Mouse (Mus musculus) forebrain, embryonic 10.5 days (tissue): ENCODE results near the gene Slc12a7. TPM values are rescaled to one million over a fixed set of nuclear protein-coding genes. Genes with fewer than 3 reads are reported as not detected.
A peak's percentile ranks its signal among the peaks of the same experiment; 100 is the strongest.

Source experiments
- DNase-seq: peaks from one replicate; pipeline ENCODE4 v3.0.0-alpha.2; 2017; ENCODE audit warnings: low spot score; ENCODE audit errors: extremely low spot score
- H3K27ac ChIP-seq: fragments of 300-500 bp; sonication (generic); 2 replicates; pipeline ENCODE4 v1.5.1; 2016; ENCODE audit warnings: mild to moderate bottlenecking
- H3K27me3 ChIP-seq: fragments of 300-500 bp; sonication (generic); 2 replicates; pipeline ENCODE4 v1.6.1; 2016; ENCODE audit warnings: mild to moderate bottlenecking; ENCODE audit not compliant: poor library complexity, severe bottlenecking
- H3K36me3 ChIP-seq: fragments of 300-500 bp; sonication (generic); replicated peaks from 2 replicates; pipeline ENCODE4 v1.6.1; 2016; ENCODE audit warnings: mild to moderate bottlenecking, moderate library complexity
- H3K4me1 ChIP-seq: fragments of 300-500 bp; sonication (generic); 2 replicates; pipeline ENCODE4 v1.6.1; 2016
- H3K4me3 ChIP-seq: fragments of 300-500 bp; sonication (generic); 2 replicates; pipeline ENCODE4 v1.5.1; 2016; ENCODE audit warnings: mild to moderate bottlenecking, moderate library complexity
- H3K9me3 ChIP-seq: fragments of 300-500 bp; sonication (generic); 2 replicates; pipeline ENCODE4 v1.6.1; 2016; ENCODE audit warnings: mild to moderate bottlenecking, moderate library complexity
- WGBS: fragments of 180-500 bp; shearing (Covaris S2); methylation state at CpG from one replicate; pipeline ENCODE4 v1.1.7; 2016; 5-methylcytosine and 5-hydroxymethylcytosine counted together
- polyA plus RNA-seq: library from polyadenylated mRNA; unstranded; fragments of >200 nt; fragmentation: Nextera tagmentation; extraction: Ambion mirVana; gene quantifications from 2 replicates; pipeline ENCODE4 v1.2.1, GENCODE M21; 2016

Slc12a7 gene
- polyA plus RNA-seq = 57.2 and 57.5 TPM in 2 replicates

DNA sequence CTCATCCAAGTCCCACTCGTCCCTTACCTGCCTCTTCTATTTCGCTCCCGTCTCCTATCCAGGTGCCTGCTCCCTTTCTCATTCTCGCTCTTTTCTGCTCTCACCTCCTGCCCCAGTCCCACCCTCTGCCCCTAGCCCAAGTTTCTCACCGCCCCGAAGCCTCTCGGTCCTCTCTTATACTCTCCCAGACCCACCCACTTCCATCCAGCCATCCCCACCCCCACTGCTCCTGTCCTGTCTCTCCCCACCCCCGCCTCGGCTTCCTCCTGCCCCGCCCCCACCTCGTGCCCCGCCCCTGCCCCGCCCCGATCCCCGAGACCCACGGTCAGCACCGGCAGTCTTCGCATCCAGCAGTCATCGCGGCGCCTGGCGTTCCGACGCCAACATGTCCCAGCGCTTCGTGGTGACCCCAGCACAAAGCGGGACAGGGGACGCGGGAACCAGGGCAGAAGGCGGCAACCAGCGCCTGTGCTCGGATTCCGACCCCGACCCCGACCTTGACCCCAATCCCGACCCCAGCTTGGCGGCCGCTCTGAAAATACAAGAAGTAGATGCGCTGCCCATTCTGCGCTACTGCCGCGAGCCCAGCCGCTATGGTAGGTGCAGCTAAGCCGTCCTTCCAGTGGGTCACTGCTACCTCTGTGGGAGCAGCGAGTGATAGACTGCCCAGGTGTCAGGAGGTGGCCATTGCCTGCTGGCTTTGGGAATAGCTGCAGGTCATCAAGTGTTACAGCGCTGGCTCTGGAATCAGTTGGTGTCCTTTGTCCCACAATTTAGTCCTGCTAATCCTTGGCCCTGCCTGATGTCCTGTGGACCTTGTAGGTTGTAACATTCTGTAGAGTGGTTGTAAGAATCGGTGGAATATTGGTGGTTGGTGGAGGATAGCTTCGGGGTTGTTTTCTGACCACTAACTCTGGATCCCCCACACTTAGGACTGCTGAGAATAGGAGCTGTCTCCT lies at the start of gene Slc12a7:
Gene Slc12a7 (plus strand): TSS at position 353 of the 959 bp plus-strand sequence.
- Histone ChIP-seq H3K27ac (peak within 1 kb of the TSS; percentile 65), H3K27me3 (peaks cover 46% of the 10 kb centered on the region), H3K36me3 (no peaks in the 10 kb centered on the region), H3K4me1 (peaks cover 17% of the 10 kb centered on the region), H3K4me3 (peak within 1 kb of the TSS; percentile 59), H3K9me3 (no peaks in the 10 kb centered on the region)
- WGBS = 3% methylated on average over 48 of the region's 48 CpGs
- DNase-seq = peak; percentile 46

DNA sequence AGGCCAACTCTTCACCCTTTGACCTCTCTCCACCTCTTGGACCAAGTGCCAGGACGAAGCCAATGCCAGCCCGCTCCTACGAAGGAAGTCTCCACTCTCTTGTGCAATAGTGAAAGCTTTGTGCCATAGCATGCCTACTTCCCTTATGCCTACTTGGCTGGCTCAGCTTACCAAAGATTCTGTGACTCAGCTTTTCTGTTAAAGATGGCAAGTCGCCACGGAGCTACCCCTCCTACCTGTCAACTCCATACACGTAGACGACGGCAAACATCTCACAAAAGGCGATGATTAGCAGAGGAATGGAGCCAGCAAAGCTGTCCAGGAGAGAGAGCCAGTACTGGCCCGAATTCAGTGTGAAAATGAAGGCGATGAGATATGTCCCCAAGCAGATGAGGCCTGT lies 49.2 kb upstream of the Slc12a7 start:
- Histone ChIP-seq H3K27me3 (no peaks in the 10 kb centered on the region), H3K36me3 (no peaks in the 10 kb centered on the region), H3K27ac (no peak overlapping the region), H3K4me1 (no peaks in the 10 kb centered on the region), H3K9me3 (no peaks in the 10 kb centered on the region), H3K4me3 (no peak overlapping the region)
- WGBS = 91% methylated on average over 11 of the region's 11 CpGs
- DNase-seq = no peak

DNA sequence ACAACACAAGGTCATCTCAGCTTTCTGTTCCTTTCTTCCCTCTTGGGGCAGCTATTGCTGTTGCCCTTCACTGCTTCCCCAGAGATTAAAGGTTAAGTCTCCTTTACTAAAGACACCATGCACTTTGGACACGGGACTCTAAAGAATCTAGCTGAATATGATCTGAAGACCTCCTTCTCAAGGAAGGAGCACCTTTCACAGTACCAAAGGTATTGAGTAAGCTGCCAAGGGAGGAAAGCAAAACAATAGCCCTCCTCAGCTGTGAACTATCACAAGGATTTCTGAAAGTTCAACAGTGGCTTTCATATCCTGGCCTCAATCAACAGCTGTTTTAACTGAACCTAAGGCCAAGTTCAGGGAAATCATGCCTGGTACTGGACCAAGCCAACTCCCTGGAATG lies 48.5 kb upstream of the Slc12a7 start:
- no peak overlapping the region for H3K27ac ChIP-seq
- no peak for DNase-seq
- no peaks in the 10 kb centered on the region for H3K9me3 ChIP-seq
- 95% methylated on average over 1 of the region's 1 CpGs for WGBS
- no peaks in the 10 kb centered on the region for H3K27me3 ChIP-seq
- no peaks in the 10 kb centered on the region for H3K36me3 ChIP-seq
- no peaks in the 10 kb centered on the region for H3K4me1 ChIP-seq
- no peak overlapping the region for H3K4me3 ChIP-seq

DNA sequence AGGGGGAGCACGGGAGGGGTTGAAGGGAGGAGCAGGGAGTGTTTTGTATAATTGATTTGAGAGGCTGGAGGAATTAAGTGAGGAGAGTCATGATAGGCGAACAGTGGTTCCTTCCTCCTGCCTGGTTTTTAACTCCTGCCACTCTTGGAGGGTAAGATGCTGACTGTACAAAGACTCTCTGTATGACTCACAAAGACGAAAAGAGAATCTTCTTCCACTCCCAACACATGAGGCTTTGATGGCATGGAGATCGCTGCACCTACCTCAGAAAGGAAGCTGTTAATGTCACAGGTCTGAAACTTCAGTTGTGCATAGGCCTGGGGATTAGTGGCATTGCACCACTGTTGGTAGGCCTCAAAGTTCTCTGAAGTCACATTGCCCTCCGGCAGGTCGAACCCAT lies 47.4 kb upstream of the Slc12a7 start:
- Histone ChIP-seq H3K4me1 (no peaks in the 10 kb centered on the region), H3K27me3 (no peaks in the 10 kb centered on the region), H3K36me3 (no peaks in the 10 kb centered on the region), H3K27ac (no peak overlapping the region), H3K9me3 (no peaks in the 10 kb centered on the region), H3K4me3 (no peak overlapping the region)
- WGBS = 89% methylated on average over 6 of the region's 6 CpGs
- no peak for DNase-seq

DNA sequence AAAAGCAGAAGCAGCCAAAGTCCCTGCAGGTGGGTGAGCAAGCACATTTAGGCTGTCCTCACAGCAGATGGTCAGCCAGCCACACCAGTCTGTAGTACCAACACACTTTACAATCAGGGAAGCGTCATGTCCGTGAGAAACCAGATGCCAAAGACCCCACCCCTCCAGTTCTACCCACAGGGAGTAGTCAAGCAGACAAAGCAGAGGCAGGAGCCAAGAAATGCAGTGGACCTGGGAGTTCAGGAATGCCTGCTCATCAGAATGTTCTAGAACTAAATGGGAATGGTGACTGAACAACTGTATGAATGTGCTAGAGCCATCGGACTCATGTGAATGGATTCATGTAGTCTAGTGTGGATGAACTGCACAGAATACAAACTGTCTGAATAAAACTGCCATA lies 45.3 kb upstream of the Slc12a7 start:
- DNase-seq = no peak
- H3K4me3 ChIP-seq = no peak overlapping the region
- no peak overlapping the region for H3K27ac ChIP-seq
- WGBS = 82% methylated on average over 3 of the region's 3 CpGs
- H3K36me3 ChIP-seq = no peaks in the 10 kb centered on the region
- H3K27me3 ChIP-seq = no peaks in the 10 kb centered on the region
- H3K4me1 ChIP-seq = 0 out of 2 replicates have a peak, but pooled peaks cover 3% of the 10 kb centered on the region
- H3K9me3 ChIP-seq = no peaks in the 10 kb centered on the region

DNA sequence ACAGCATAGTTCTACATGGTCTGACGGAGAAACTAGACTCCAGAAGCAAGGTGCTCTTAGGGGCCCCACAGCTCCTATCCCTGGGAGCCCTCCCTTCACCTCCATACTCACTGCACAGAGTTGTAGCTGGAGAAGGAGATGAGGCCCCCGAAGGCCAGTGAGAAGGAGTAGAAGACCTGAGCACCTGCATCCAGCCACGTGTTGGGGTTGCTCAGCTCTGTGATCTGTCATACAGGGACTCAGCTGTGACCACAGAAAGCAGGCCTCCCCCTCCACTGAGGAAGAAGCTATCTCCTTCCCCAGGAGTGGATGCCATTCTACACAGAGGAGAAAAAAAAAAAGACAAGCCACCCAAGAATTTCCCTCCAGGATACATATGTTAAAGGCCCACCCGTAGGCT lies 44.0 kb upstream of the Slc12a7 start:
- Histone ChIP-seq H3K27ac (no peak overlapping the region), H3K36me3 (no peaks in the 10 kb centered on the region), H3K4me1 (0 out of 2 replicates have a peak, but pooled peaks cover 3% of the 10 kb centered on the region), H3K9me3 (no peaks in the 10 kb centered on the region), H3K4me3 (no peak overlapping the region), H3K27me3 (no peaks in the 10 kb centered on the region)
- WGBS = 82% methylated on average over 4 of the region's 4 CpGs
- DNase-seq = no peak

DNA sequence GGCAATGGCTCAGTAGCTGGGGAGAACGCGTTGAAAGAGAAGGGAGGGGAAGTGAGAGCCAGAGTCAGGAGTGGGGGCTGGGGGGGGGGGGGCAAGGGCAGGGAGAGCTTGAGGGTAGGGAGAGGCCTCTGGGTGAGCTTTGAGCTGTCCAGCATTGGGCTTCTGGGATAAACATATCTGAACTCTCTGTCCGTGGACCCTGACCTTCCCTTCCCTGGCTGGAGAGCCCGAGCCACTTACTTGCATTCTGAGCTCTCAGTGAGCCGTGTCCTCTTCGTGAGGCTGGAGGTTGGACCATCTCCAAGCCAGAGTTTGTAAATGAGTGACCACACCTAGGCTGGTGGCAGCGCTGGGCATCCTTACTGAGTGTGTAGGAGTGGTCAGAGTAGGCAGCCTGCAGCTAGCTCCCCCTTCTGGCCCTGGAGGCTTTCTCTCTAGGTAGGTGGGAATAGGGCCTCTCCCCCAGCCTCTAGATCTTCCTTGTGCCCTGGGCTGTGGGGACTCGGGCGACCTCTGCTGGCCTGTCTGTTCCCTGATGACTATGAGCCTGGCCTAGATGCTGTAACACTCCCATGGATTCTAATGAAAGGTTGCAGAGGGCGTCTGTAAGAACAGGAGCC lies 40.5 kb upstream of the Slc12a7 start:
- no peaks in the 10 kb centered on the region for H3K9me3 ChIP-seq
- no peaks in the 10 kb centered on the region for H3K36me3 ChIP-seq
- 31% methylated on average over 10 of the region's 10 CpGs for WGBS
- H3K4me3 ChIP-seq = no peak overlapping the region
- 0 out of 2 replicates have a peak, but pooled peaks cover 3% of the 10 kb centered on the region for H3K4me1 ChIP-seq
- no peak overlapping the region for H3K27ac ChIP-seq
- H3K27me3 ChIP-seq = no peaks in the 10 kb centered on the region
- peak; percentile 67 for DNase-seq

DNA sequence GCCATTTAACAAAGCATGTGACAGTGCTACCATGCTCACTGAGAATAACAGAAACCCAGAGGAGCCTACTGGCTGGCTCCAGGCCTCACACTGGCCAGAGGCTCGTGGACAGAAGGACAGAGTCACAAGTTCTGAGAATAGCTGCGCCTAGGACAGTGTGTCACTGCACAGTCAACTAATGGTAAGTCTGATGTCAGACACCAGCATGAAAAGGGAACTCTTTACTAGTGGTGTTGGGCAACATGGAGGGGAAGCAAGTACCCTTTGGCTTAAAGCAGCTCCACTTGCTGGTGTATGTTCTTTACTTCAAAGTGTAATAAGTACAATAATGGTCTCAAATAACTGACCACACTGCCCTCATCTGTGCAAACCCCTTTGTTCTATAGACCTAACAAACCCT lies 39.6 kb upstream of the Slc12a7 start:
- Histone ChIP-seq H3K9me3 (no peaks in the 10 kb centered on the region), H3K36me3 (no peaks in the 10 kb centered on the region), H3K27me3 (no peaks in the 10 kb centered on the region), H3K4me1 (0 out of 2 replicates have a peak, but pooled peaks cover 3% of the 10 kb centered on the region), H3K4me3 (no peak overlapping the region), H3K27ac (no peak overlapping the region)
- 71% methylated on average over 2 of the region's 2 CpGs for WGBS
- DNase-seq = no peak

DNA sequence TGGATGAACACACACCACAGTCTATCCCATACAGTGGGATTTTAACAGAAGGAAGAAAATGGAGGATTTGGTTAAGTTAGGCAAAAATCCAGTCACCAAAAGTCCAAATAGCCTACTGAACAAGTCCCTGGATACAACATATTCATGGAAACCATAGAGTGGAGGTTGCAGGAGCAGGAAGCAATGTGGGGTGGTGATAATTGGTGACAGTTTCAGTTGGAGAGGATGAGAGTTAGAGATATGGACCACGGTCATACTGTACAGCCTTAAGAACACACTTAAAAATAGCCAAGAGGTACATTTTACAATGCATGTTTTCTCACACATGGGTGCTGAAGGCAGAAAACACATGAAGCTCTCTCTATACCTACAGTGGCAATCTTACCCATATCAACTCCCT lies 37.9 kb upstream of the Slc12a7 start:
- Histone ChIP-seq H3K27ac (no peak overlapping the region), H3K4me1 (0 out of 2 replicates have a peak, but pooled peaks cover 3% of the 10 kb centered on the region), H3K4me3 (no peak overlapping the region), H3K27me3 (no peaks in the 10 kb centered on the region), H3K36me3 (no peaks in the 10 kb centered on the region), H3K9me3 (no peaks in the 10 kb centered on the region)
- WGBS = 100% methylated on average over 1 of the region's 1 CpGs
- DNase-seq = no peak

DNA sequence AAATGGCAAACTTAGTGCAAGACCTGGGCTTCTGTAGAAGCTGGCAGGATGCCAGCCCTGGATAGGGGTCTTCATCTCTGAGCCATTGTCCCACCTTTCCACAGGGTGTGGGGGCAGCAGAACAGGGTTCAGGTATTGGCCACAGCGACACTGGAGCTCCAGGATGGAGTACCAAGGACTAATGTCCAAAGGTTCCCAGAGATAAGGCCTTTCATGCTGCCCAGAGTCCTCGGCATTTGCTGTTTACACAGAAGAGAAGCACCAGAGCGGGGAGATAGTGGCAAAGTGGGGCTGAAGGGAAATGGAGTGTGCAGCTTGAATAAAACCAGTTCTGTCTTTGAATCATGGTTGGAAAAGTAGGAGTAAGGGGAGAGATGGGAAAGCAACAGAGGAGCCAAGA lies 36.4 kb upstream of the Slc12a7 start:
- Histone ChIP-seq H3K27ac (no peak overlapping the region), H3K27me3 (no peaks in the 10 kb centered on the region), H3K4me1 (0 out of 2 replicates have a peak, but pooled peaks cover 3% of the 10 kb centered on the region), H3K9me3 (no peaks in the 10 kb centered on the region), H3K4me3 (no peak overlapping the region), H3K36me3 (no peaks in the 10 kb centered on the region)
- WGBS = 83% methylated on average over 3 of the region's 3 CpGs
- no peak for DNase-seq

DNA sequence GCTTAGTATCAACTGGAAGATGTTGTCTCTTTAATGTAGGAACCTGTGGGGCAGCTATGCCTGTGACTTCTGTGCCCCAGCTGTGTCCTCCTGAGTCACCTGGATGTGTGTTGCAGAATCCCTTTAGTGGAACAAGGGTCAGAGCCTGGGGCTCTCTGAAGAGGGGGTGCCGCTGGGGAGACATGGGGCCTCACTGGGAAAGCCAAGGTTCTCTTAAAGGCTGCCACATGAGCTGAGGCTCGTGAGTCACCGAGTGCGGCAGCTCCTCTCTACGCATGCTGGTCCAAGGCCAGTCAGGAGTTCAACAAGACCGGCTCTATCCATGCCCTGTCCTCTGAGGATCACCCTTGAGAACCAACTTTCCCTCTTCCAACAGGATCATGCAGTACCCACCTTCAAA lies 33.2 kb upstream of the Slc12a7 start:
- no peak for DNase-seq
- WGBS = 85% methylated on average over 6 of the region's 6 CpGs
- H3K27ac ChIP-seq = no peak overlapping the region
- no peaks in the 10 kb centered on the region for H3K9me3 ChIP-seq
- no peak overlapping the region for H3K4me3 ChIP-seq
- no peaks in the 10 kb centered on the region for H3K4me1 ChIP-seq
- H3K36me3 ChIP-seq = no peaks in the 10 kb centered on the region
- H3K27me3 ChIP-seq = no peaks in the 10 kb centered on the region

DNA sequence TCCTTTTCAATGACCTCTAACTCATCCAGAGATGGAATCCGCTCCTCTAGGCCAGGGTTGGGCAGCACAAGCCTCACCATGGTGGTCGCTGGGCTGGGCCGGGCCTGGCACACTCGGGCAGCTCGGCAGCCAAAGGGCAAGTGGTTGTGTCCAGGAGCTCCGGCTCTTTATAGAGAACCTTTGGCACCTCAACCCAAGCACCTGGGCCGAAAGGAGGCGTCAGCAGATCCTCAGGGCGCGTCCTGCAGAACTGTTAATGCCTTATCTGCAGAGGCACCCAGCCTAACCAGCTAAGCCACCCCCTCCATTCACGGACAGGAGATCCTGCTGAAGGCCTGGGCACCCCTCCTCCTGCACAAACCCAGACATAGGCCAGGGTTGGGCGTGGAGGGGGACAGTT lies 32.3 kb upstream of the Slc12a7 start:
- no peak for DNase-seq
- Histone ChIP-seq H3K9me3 (no peaks in the 10 kb centered on the region), H3K4me1 (no peaks in the 10 kb centered on the region), H3K36me3 (no peaks in the 10 kb centered on the region), H3K27ac (no peak overlapping the region), H3K4me3 (no peak overlapping the region), H3K27me3 (no peaks in the 10 kb centered on the region)
- WGBS = 94% methylated on average over 12 of the region's 12 CpGs
